Mouse (Mus musculus) midbrain, embryonic 12.5 days (tissue): ENCODE measurements around the gene Gm10392. TPM values are rescaled to one million over a fixed set of nuclear protein-coding genes. Genes with fewer than 3 reads are reported as not detected.
A peak's percentile ranks its signal among the peaks of the same experiment; 100 is the strongest.

Experiments used
- ATAC-seq: fragments of 200-750 bp; cut with Nextera tagmentation; 2 replicates; pipeline ENCODE4 v1.8.0; 2017; ENCODE audit warnings: low read depth, moderate TSS enrichment, moderate library complexity; ENCODE audit not compliant: low FRiP score
- H3K27ac ChIP-seq: fragments of 300-500 bp; sonication (generic); replicated peaks from 2 replicates; pipeline ENCODE4 v1.5.1; 2016; ENCODE audit warnings: mild to moderate bottlenecking
- H3K27me3 ChIP-seq: fragments of 300-500 bp; sonication (generic); 2 replicates; pipeline ENCODE4 v1.6.1; 2016; ENCODE audit warnings: mild to moderate bottlenecking
- H3K36me3 ChIP-seq: fragments of 300-500 bp; sonication (generic); 2 replicates; pipeline ENCODE4 v1.6.1; 2016
- H3K4me1 ChIP-seq: fragments of 300-500 bp; sonication (generic); 2 replicates; pipeline ENCODE4 v1.6.1; 2016
- H3K4me2 ChIP-seq: fragments of 300-500 bp; sonication (generic); replicated peaks from 2 replicates; pipeline ENCODE4 v1.6.1; 2016; ENCODE audit warnings: mild to moderate bottlenecking, moderate library complexity
- H3K4me3 ChIP-seq: fragments of 300-500 bp; sonication (generic); 2 replicates; pipeline ENCODE4 v1.5.1; 2016; ENCODE audit warnings: mild to moderate bottlenecking
- H3K9ac ChIP-seq: fragments of 300-500 bp; sonication (generic); replicated peaks from 2 replicates; pipeline ENCODE4 v1.6.1; 2016; ENCODE audit warnings: mild to moderate bottlenecking, moderate library complexity
- H3K9me3 ChIP-seq: fragments of 300-500 bp; sonication (generic); 2 replicates; pipeline ENCODE4 v1.6.1; 2016; ENCODE audit warnings: mild to moderate bottlenecking
- whole genome bisulfite sequencing: fragments of 180-500 bp; shearing (Covaris S2); methylation state at CpG from one replicate; pipeline ENCODE4 v1.1.7; 2016; 5-methylcytosine and 5-hydroxymethylcytosine counted together
- polyA plus RNA-seq: library from polyadenylated mRNA; unstranded; fragments of >200 nt; fragmentation: Nextera tagmentation; extraction: Ambion mirVana; gene quantifications from 2 replicates; pipeline ENCODE4 v1.2.1, GENCODE M21; 2016

The Gm10392 gene
- polyA plus RNA-seq, 1 experiment from 2014 or later: not detected

- peaks cover 54% of the 10 kb centered on the region for H3K4me1 ChIP-seq
These were observed 3.1 kb downstream of the Gm10392 start, which contains the start of gene Trp53i13 for GRCm38 (mm10) chr11:77515637-77516552. Trp53i13 (minus strand) TSS chr11:77515980.

GRCm38 (mm10) chr11:77514832-77515636 lies 4.0 kb downstream of the Gm10392 start, which contains the start of gene Abhd15:
Abhd15 (plus strand) TSS chr11:77515121.
- Histone ChIP-seq H3K36me3 (no peaks in the 10 kb centered on the region), H3K9ac (peak within 1 kb of the TSS; percentile 60), H3K9me3 (no peaks in the 10 kb centered on the region), H3K27me3 (peaks cover 53% of the 10 kb centered on the region), H3K4me3 (peak within 1 kb of the TSS; percentile 62), H3K27ac (peak within 1 kb of the TSS; percentile 36; the same call in 1 of the 2 replicates), H3K4me2 (peak within 1 kb of the TSS; percentile 93), H3K4me1 (peaks cover 49% of the 10 kb centered on the region)
- peak; percentile 70 for ATAC-seq
- under 1% methylated on average over 72 of the region's 72 CpGs for whole genome bisulfite sequencing

More at GRCm38 (mm10) chr11:77515637-77516552, 3.1 kb downstream of the Gm10392 start, which contains the start of gene Trp53i13:
- Histone ChIP-seq H3K27ac (peak within 1 kb of the TSS; percentile 36; the same call in 1 of the 2 replicates), H3K36me3 (no peaks in the 10 kb centered on the region), H3K27me3 (peaks cover 53% of the 10 kb centered on the region), H3K4me2 (peak within 1 kb of the TSS; percentile 93), H3K4me3 (peak within 1 kb of the TSS; percentile 62), H3K9me3 (no peaks in the 10 kb centered on the region), H3K9ac (peak within 1 kb of the TSS; percentile 60)
- peak; percentile 3; the same call in 1 of the 2 replicates for ATAC-seq
- WGBS: 6% methylated on average over 39 of the region's 39 CpGs

- Histone ChIP-seq H3K9me3 (no peaks in the 10 kb centered on the region), H3K4me2 (peak overlapping the region; percentile 93), H3K36me3 (no peaks in the 10 kb centered on the region; the same call in 1 of the 2 replicates), H3K9ac (peak overlapping the region; percentile 60; the same call in 1 of the 2 replicates), H3K27me3 (peaks cover 53% of the 10 kb centered on the region), H3K4me3 (peak overlapping the region; percentile 62), H3K4me1 (peaks cover 43% of the 10 kb centered on the region), H3K27ac (peak overlapping the region; percentile 16; the same call in 1 of the 2 replicates)
- ATAC-seq: no peak
- 5% methylated on average over 19 of the region's 19 CpGs for WGBS
These were observed 4.6 kb downstream of the Gm10392 start for GRCm38 (mm10) chr11:77514281-77514831.

GRCm38 (mm10) chr11:77513811-77514170 lies 5.2 kb downstream of the Gm10392 start:
- 4% methylated on average over 10 of the region's 10 CpGs for WGBS
- H3K9ac ChIP-seq: 0 out of 2 replicates have a peak overlapping the region, but pooled peaks have one; percentile 15
- ATAC-seq: no peak
- H3K4me2 ChIP-seq: peak overlapping the region; percentile 93
- peaks cover 43% of the 10 kb centered on the region for H3K4me1 ChIP-seq
- H3K9me3 ChIP-seq: no peaks in the 10 kb centered on the region
- H3K4me3 ChIP-seq: peak overlapping the region; percentile 62
- H3K36me3 ChIP-seq: no peaks in the 10 kb centered on the region; the same call in 1 of the 2 replicates
- H3K27ac ChIP-seq: 0 out of 2 replicates have a peak overlapping the region, but pooled peaks have one; percentile 20
- peaks cover 49% of the 10 kb centered on the region for H3K27me3 ChIP-seq

- Histone ChIP-seq H3K27me3 (peaks cover 43% of the 10 kb centered on the region), H3K9me3 (no peaks in the 10 kb centered on the region), H3K4me3 (peak overlapping the region; percentile 62), H3K36me3 (no peaks in the 10 kb centered on the region; the same call in 1 of the 2 replicates), H3K9ac (peak overlapping the region; percentile 65), H3K4me1 (peaks cover 48% of the 10 kb centered on the region), H3K27ac (0 out of 2 replicates have a peak overlapping the region, but pooled peaks have one; percentile 20), H3K4me2 (peak overlapping the region; percentile 93)
- peak; percentile 69 for ATAC-seq
- under 1% methylated on average over 54 of the region's 84 CpGs for WGBS
These were observed 5.8 kb downstream of the Gm10392 start for GRCm38 (mm10) chr11:77512891-77513810.

- H3K4me1 ChIP-seq: peaks cover 43% of the 10 kb centered on the region
- ATAC-seq: no peak
- 69% methylated on average over 5 of the region's 5 CpGs for WGBS
These were observed 7.7 kb downstream of the Gm10392 start for GRCm38 (mm10) chr11:77511336-77511735.

GRCm38 (mm10) chr11:77508068-77509021 lies 10.7 kb downstream of the Gm10392 start:
- H3K4me3 ChIP-seq: peak overlapping the region; percentile 32
- peak; percentile 45 for ATAC-seq
- peaks cover 44% of the 10 kb centered on the region for H3K36me3 ChIP-seq
- peak overlapping the region; percentile 46 for H3K9ac ChIP-seq
- no peak overlapping the region for H3K27ac ChIP-seq
- H3K4me2 ChIP-seq: peak overlapping the region; percentile 63
- H3K4me1 ChIP-seq: peaks cover 14% of the 10 kb centered on the region
- 20% methylated on average over 49 of the region's 49 CpGs for whole genome bisulfite sequencing
- no peaks in the 10 kb centered on the region for H3K9me3 ChIP-seq
- peaks cover 5% of the 10 kb centered on the region; the same call in 1 of the 2 replicates for H3K27me3 ChIP-seq

More at GRCm38 (mm10) chr11:77511336-77511735, 7.7 kb downstream of the Gm10392 start:
- peaks cover 14% of the 10 kb centered on the region for H3K36me3 ChIP-seq
- H3K27ac ChIP-seq: no peak overlapping the region
- no peak overlapping the region for H3K4me2 ChIP-seq
- no peak overlapping the region for H3K4me3 ChIP-seq
- no peaks in the 10 kb centered on the region for H3K9me3 ChIP-seq
- peaks cover 33% of the 10 kb centered on the region for H3K27me3 ChIP-seq
- H3K9ac ChIP-seq: no peak overlapping the region

- peak overlapping the region; percentile 20; the same call in 1 of the 2 replicates for H3K9ac ChIP-seq
- no peaks in the 10 kb centered on the region for H3K9me3 ChIP-seq
- WGBS: 71% methylated on average over 4 of the region's 4 CpGs
- H3K27me3 ChIP-seq: peaks cover 3% of the 10 kb centered on the region; the same call in 1 of the 2 replicates
- no peak overlapping the region for H3K4me2 ChIP-seq
- H3K36me3 ChIP-seq: peaks cover 53% of the 10 kb centered on the region
- no peak overlapping the region for H3K27ac ChIP-seq
- ATAC-seq: no peak
- no peak overlapping the region for H3K4me3 ChIP-seq
- peaks cover 10% of the 10 kb centered on the region for H3K4me1 ChIP-seq
These were observed 11.6 kb downstream of the Gm10392 start for GRCm38 (mm10) chr11:77507426-77507825.

GRCm38 (mm10) chr11:77506941-77507340 lies 12.1 kb downstream of the Gm10392 start:
- no peak for ATAC-seq
- Histone ChIP-seq H3K27me3 (no peaks in the 10 kb centered on the region; the same call in 1 of the 2 replicates), H3K9me3 (no peaks in the 10 kb centered on the region), H3K27ac (no peak overlapping the region), H3K36me3 (peaks cover 58% of the 10 kb centered on the region), H3K4me2 (no peak overlapping the region), H3K4me1 (peaks cover 7% of the 10 kb centered on the region), H3K4me3 (no peak overlapping the region), H3K9ac (no peak overlapping the region)
- WGBS: 88% methylated on average over 6 of the region's 6 CpGs
